Mouse (Mus musculus) liver, postnatal 0 days (tissue): ENCODE measurements around the gene Jade1. TPM values are rescaled to one million over a fixed set of nuclear protein-coding genes. Genes with fewer than 3 reads are reported as not detected.
A peak's percentile ranks its signal among the peaks of the same experiment; 100 is the strongest.

Experiments used
- ATAC-seq: fragments of 200-750 bp; cut with Nextera tagmentation; 2 replicates; pipeline ENCODE4 v1.8.0; 2017; ENCODE audit warnings: mild to moderate bottlenecking, moderate library complexity
- DNase-seq: peaks from one replicate; pipeline ENCODE4 v3.0.0-alpha.2; 2016
- H3K27ac ChIP-seq: fragments of 300-500 bp; sonication (generic); 2 replicates; pipeline ENCODE4 v1.5.1; 2014; ENCODE audit warnings: antibody characterized with exemption, moderate library complexity, mild to moderate bottlenecking, low read depth
- H3K27me3 ChIP-seq: fragments of 300-500 bp; sonication (generic); 2 replicates; pipeline ENCODE4 v1.6.1; 2014; ENCODE audit warnings: low read length, control low read depth, mixed read lengths; ENCODE audit not compliant: insufficient read depth
- H3K36me3 ChIP-seq: fragments of 300-500 bp; sonication (generic); replicated peaks from 2 replicates; pipeline ENCODE4 v1.6.1; 2014; ENCODE audit warnings: mild to moderate bottlenecking, control low read depth, low read length, moderate library complexity, mixed read lengths; ENCODE audit not compliant: insufficient read depth
- H3K4me1 ChIP-seq: fragments of 300-500 bp; sonication (generic); 2 replicates; pipeline ENCODE4 v1.6.1; 2014; ENCODE audit warnings: antibody characterized with exemption, mild to moderate bottlenecking, control low read depth; ENCODE audit not compliant: insufficient read depth
- H3K4me2 ChIP-seq: fragments of 300-500 bp; sonication (generic); 2 replicates; pipeline ENCODE4 v1.6.1; 2014; ENCODE audit warnings: low read depth, mild to moderate bottlenecking, low read length, moderate library complexity, mixed read lengths
- H3K4me3 ChIP-seq: fragments of 300-500 bp; sonication (generic); 2 replicates; pipeline ENCODE4 v1.5.1; 2014; ENCODE audit warnings: low read depth, low read length
- H3K9ac ChIP-seq: fragments of 300-500 bp; sonication (generic); replicated peaks from 2 replicates; pipeline ENCODE4 v1.6.1; 2014; ENCODE audit warnings: mild to moderate bottlenecking, moderate library complexity
- H3K9me3 ChIP-seq: fragments of 300-500 bp; sonication (generic); 2 replicates; pipeline ENCODE4 v1.6.1; 2016; ENCODE audit warnings: mild to moderate bottlenecking, control low read depth, low read length, mixed read lengths
- CTCF ChIP-seq: sonication (generic); IDR thresholded peaks from 2 replicates; pipeline ENCODE4 v1.5.1; 2016; ENCODE audit warnings: antibody characterized with exemption, low read depth
- EP300 ChIP-seq: IDR thresholded peaks from 2 replicates; pipeline ENCODE4 v1.6.1; 2016; ENCODE audit warnings: antibody characterized with exemption, low read depth, mild to moderate bottlenecking
- WGBS: fragments of 180-500 bp; shearing (Covaris S2); extraction: QIAGEN DNeasy Blood & Tissue Kit; methylation state at CpG from one replicate; pipeline ENCODE4 v1.1.7; 2014; ENCODE audit not compliant: insufficient replicate concordance; 5-methylcytosine and 5-hydroxymethylcytosine counted together
- polyA plus RNA-seq: library from polyadenylated mRNA; unstranded; fragments of >200 nt; fragmentation: Nextera tagmentation; extraction: Ambion mirVana; gene quantifications from 2 replicates; pipeline ENCODE4 v1.2.1, GENCODE M21; 2015

Gene Jade1
- polyA plus RNA-seq, 1 experiment from 2014 or later: 7.2 TPM

GRCm38 (mm10) chr3:41561787-41562186 is 6.3 kb downstream of the Jade1 start:
- Histone ChIP-seq H3K4me1 (peaks cover 8% of the 10 kb centered on the region; the same call in 1 of the 2 replicates), H3K4me3 (no peak overlapping the region), H3K9ac (no peak overlapping the region), H3K36me3 (no peaks in the 10 kb centered on the region), H3K27ac (no peak overlapping the region), H3K4me2 (no peak overlapping the region), H3K27me3 (no peaks in the 10 kb centered on the region), H3K9me3 (no peaks in the 10 kb centered on the region)
- TF ChIP-seq EP300 (no peak), CTCF (no peak)
- WGBS: 81% methylated on average over 5 of the region's 5 CpGs
- ATAC-seq: no peak
- no peak for DNase-seq

GRCm38 (mm10) chr3:41563211-41563931 is 7.8 kb downstream of the Jade1 start:
- no peaks in the 10 kb centered on the region for H3K27me3 ChIP-seq
- H3K4me3 ChIP-seq: peak overlapping the region; percentile 82
- no peak for TF ChIP-seq EP300
- TF ChIP-seq CTCF: peak; percentile 76
- H3K9me3 ChIP-seq: no peaks in the 10 kb centered on the region
- no peaks in the 10 kb centered on the region for H3K36me3 ChIP-seq
- peak; percentile 86 for DNase-seq
- peak overlapping the region; percentile 94 for H3K4me2 ChIP-seq
- peak overlapping the region; percentile 96 for H3K9ac ChIP-seq
- peak; percentile 38 for ATAC-seq
- under 1% methylated on average over 69 of the region's 81 CpGs for WGBS
- H3K27ac ChIP-seq: peak overlapping the region; percentile 99
- H3K4me1 ChIP-seq: peaks cover 18% of the 10 kb centered on the region

- Histone ChIP-seq H3K9ac (peak overlapping the region; percentile 96), H3K4me3 (peak overlapping the region; percentile 82), H3K36me3 (no peaks in the 10 kb centered on the region), H3K27ac (peak overlapping the region; percentile 99), H3K4me1 (peaks cover 18% of the 10 kb centered on the region), H3K4me2 (peak overlapping the region; percentile 94), H3K27me3 (no peaks in the 10 kb centered on the region), H3K9me3 (no peaks in the 10 kb centered on the region)
- WGBS: under 1% methylated on average over 7 of the region's 7 CpGs
- TF ChIP-seq EP300: no peak
- no peak for TF ChIP-seq CTCF
- peak; percentile 34 for DNase-seq
- no peak for ATAC-seq
Measured at GRCm38 (mm10) chr3:41563997-41564396, 8.5 kb downstream of the Jade1 start.

- Histone ChIP-seq H3K36me3 (no peaks in the 10 kb centered on the region), H3K27ac (peak overlapping the region; percentile 99), H3K27me3 (no peaks in the 10 kb centered on the region), H3K4me1 (peaks cover 18% of the 10 kb centered on the region), H3K4me2 (peak overlapping the region; percentile 94), H3K4me3 (peak overlapping the region; percentile 82), H3K9ac (peak overlapping the region; percentile 96), H3K9me3 (no peaks in the 10 kb centered on the region)
- DNase-seq (peak; percentile 87), ATAC-seq (peak; percentile 72)
- TF ChIP-seq CTCF (peak; percentile 22; the same call in 1 of the 2 replicates), EP300 (no peak)
- WGBS: 0% methylated on average over 36 of the region's 60 CpGs
Measured at GRCm38 (mm10) chr3:41564471-41565213, 9.1 kb downstream of the Jade1 start.

GRCm38 (mm10) chr3:41565410-41565823 is 9.9 kb downstream of the Jade1 start:
- Histone ChIP-seq H3K4me2 (peak overlapping the region; percentile 94), H3K4me1 (peaks cover 18% of the 10 kb centered on the region), H3K9me3 (no peaks in the 10 kb centered on the region), H3K27me3 (no peaks in the 10 kb centered on the region), H3K9ac (peak overlapping the region; percentile 96), H3K27ac (peak overlapping the region; percentile 99), H3K36me3 (no peaks in the 10 kb centered on the region), H3K4me3 (peak overlapping the region; percentile 82)
- TF ChIP-seq EP300 (no peak), CTCF (no peak)
- 0% methylated on average over 37 of the region's 61 CpGs for WGBS
- DNase-seq (peak; percentile 90), ATAC-seq (peak; percentile 59)

GRCm38 (mm10) chr3:41565955-41566354 is 10.4 kb downstream of the Jade1 start:
- H3K36me3 ChIP-seq: no peaks in the 10 kb centered on the region
- DNase-seq (peak; percentile 86), ATAC-seq (peak; percentile 18)
- peak overlapping the region; percentile 82 for H3K4me3 ChIP-seq
- H3K27me3 ChIP-seq: no peaks in the 10 kb centered on the region
- TF ChIP-seq CTCF (peak; percentile 75), EP300 (no peak)
- peak overlapping the region; percentile 96 for H3K9ac ChIP-seq
- H3K27ac ChIP-seq: peak overlapping the region; percentile 99
- H3K4me2 ChIP-seq: peak overlapping the region; percentile 94
- peaks cover 18% of the 10 kb centered on the region for H3K4me1 ChIP-seq
- no peaks in the 10 kb centered on the region for H3K9me3 ChIP-seq
- 1% methylated on average over 23 of the region's 26 CpGs for WGBS
